Mouse (Mus musculus) kidney, adult 18-20 months (tissue): ENCODE results near the gene Rin1.

Source experiments
- DNase-seq: peaks from one replicate; pipeline ENCODE4 v3.0.0; 2021

Gene Rin1

GRCm38 (mm10) chr19:5097521-5098362, 47.5 kb downstream of the Rin1 start:
- no peak for DNase-seq

- DNase-seq: peak; percentile 62
These were observed 48.3 kb downstream of the Rin1 start, which contains the start of gene Cnih2 for GRCm38 (mm10) chr19:5098363-5099143. Gene Cnih2 (minus strand): TSS chr19:5098521.

- peak; percentile 60 for DNase-seq
These were observed 55.8 kb downstream of the Rin1 start for GRCm38 (mm10) chr19:5106074-5106473.
